ENCODE assay signal across 8 mouse cellular contexts in genomic region chr15:80054034-80054710, GRCm38 (mm10). TPM values are rescaled to one million over a fixed set of nuclear protein-coding genes. Genes with fewer than 3 reads are reported as not detected.
DNase-seq lines count a peak whose midpoint lies in the region; ATAC-seq lines count a peak whose summit lies in the region.

No protein-coding gene starts in this region.

- H3K9me3 ChIP-seq in hindbrain, embryonic 10.5 days, result no peaks in the 10 kb centered on the region
- no peaks in the 10 kb centered on the region for H3K9me3 ChIP-seq in hindbrain, embryonic 16.5 days (ENCODE audit: control insufficient read depth, low read length)
- no peaks in the 10 kb centered on the region for H3K9me3 ChIP-seq in embryonic facial prominence, embryonic 13.5 days
- no peaks in the 10 kb centered on the region for H3K9me3 ChIP-seq in midbrain, embryonic 15.5 days

- no peak overlapping the region for H3K4me2 ChIP-seq in hindbrain, embryonic 16.5 days (ENCODE audit: low read length)
- no peak overlapping the region for H3K4me2 ChIP-seq in embryonic facial prominence, embryonic 13.5 days
- no peak overlapping the region for H3K4me2 ChIP-seq in midbrain, embryonic 15.5 days

- no peak overlapping the region for H3K4me3 ChIP-seq in hindbrain, embryonic 10.5 days
- no peak overlapping the region for H3K4me3 ChIP-seq in hindbrain, embryonic 16.5 days (ENCODE audit: low read length)
- no peak overlapping the region for H3K4me3 ChIP-seq in embryonic facial prominence, embryonic 13.5 days
- no peak overlapping the region for H3K4me3 ChIP-seq in midbrain, embryonic 15.5 days

- peak overlapping the region; percentile 76 for H3K27ac ChIP-seq in hindbrain, embryonic 10.5 days
- no peak overlapping the region for H3K27ac ChIP-seq in hindbrain, embryonic 16.5 days (ENCODE audit: low read depth, low read length)
- no peak overlapping the region for H3K27ac ChIP-seq in embryonic facial prominence, embryonic 13.5 days
- no peak overlapping the region for H3K27ac ChIP-seq in midbrain, embryonic 15.5 days

- no peak overlapping the region for H3K9ac ChIP-seq in hindbrain, embryonic 16.5 days (ENCODE audit: low read depth, low read length)
- H3K9ac ChIP-seq in embryonic facial prominence, embryonic 13.5 days, result no peak overlapping the region
- H3K9ac ChIP-seq in midbrain, embryonic 15.5 days, result no peak overlapping the region

- DNase-seq in hindbrain, embryonic 10.5 days (ENCODE audit: low spot score), result no peak
- peak; percentile 72 for DNase-seq in heart, postnatal 25 days (ENCODE audit: low spot score)
- DNase-seq in cerebellum, adult 11 months, result no peak

- no peak for ATAC-seq in hindbrain, embryonic 16.5 days
- 0 out of 2 replicates have a peak, but pooled peaks have one; percentile 10 for ATAC-seq in embryonic facial prominence, embryonic 13.5 days (ENCODE audit: insufficient number of reproducible peaks, insufficient read depth, low FRiP score, low TSS enrichment, low read depth)
- peak; percentile 37; the same call in 1 of the 2 replicates for ATAC-seq in megakaryocyte progenitor cell, adult 5-6 weeks (replicated peaks; ENCODE audit: poor library complexity)
- no peak for ATAC-seq in midbrain, embryonic 15.5 days (replicated peaks)
- ATAC-seq in inflammation-experienced regulatory T-cells, adult 6 months, result no peak

- H3K36me3 ChIP-seq in hindbrain, embryonic 10.5 days, result no peaks in the 10 kb centered on the region
- no peaks in the 10 kb centered on the region for H3K36me3 ChIP-seq in hindbrain, embryonic 16.5 days (ENCODE audit: control insufficient read depth, insufficient read depth, low read length)
- no peaks in the 10 kb centered on the region for H3K36me3 ChIP-seq in embryonic facial prominence, embryonic 13.5 days
- no peaks in the 10 kb centered on the region for H3K36me3 ChIP-seq in midbrain, embryonic 15.5 days (replicated peaks)

- WGBS in hindbrain, embryonic 10.5 days, result 86% methylated on average over 7 of the region's 7 CpGs
- WGBS in hindbrain, embryonic 16.5 days, result 85% methylated on average over 7 of the region's 7 CpGs
- 76% methylated on average over 7 of the region's 7 CpGs for WGBS in embryonic facial prominence, embryonic 13.5 days
- WGBS in midbrain, embryonic 15.5 days, result 86% methylated on average over 6 of the region's 7 CpGs

- H3K4me1 ChIP-seq in hindbrain, embryonic 10.5 days (replicated peaks), result peaks cover 44% of the 10 kb centered on the region
- no peaks in the 10 kb centered on the region for H3K4me1 ChIP-seq in hindbrain, embryonic 16.5 days (ENCODE audit: control insufficient read depth, insufficient read depth, low read depth, low read length)
- peaks cover 16% of the 10 kb centered on the region; the same call in 1 of the 2 replicates for H3K4me1 ChIP-seq in embryonic facial prominence, embryonic 13.5 days
- no peaks in the 10 kb centered on the region for H3K4me1 ChIP-seq in midbrain, embryonic 15.5 days

- intact Hi-C loops in heart, postnatal 25 days (cut with DNase I), result no loop called here

- H3K27me3 ChIP-seq in hindbrain, embryonic 10.5 days (ENCODE audit: insufficient read depth, poor library complexity, severe bottlenecking), result no peaks in the 10 kb centered on the region
- no peaks in the 10 kb centered on the region for H3K27me3 ChIP-seq in hindbrain, embryonic 16.5 days (replicated peaks; ENCODE audit: control insufficient read depth, insufficient read depth, low read length)
- no peaks in the 10 kb centered on the region for H3K27me3 ChIP-seq in embryonic facial prominence, embryonic 13.5 days
- H3K27me3 ChIP-seq in midbrain, embryonic 15.5 days (replicated peaks), result no peaks in the 10 kb centered on the region

RNA-seq across cellular contexts. Expression of gene Syngr1, which starts 37.0 kb away (rescaled TPM):
- 7.6 and 7.7 TPM in 2 replicates for polyA plus RNA-seq in hindbrain, embryonic 10.5 days (2016; fragmentation: Nextera tagmentation; extraction: Ambion mirVana)
- polyA plus RNA-seq in hindbrain, embryonic 16.5 days (2015; fragmentation: Nextera tagmentation; extraction: Ambion mirVana), result 78.6 and 80.3 TPM in 2 replicates
- polyA plus RNA-seq in embryonic facial prominence, embryonic 13.5 days (2015; fragmentation: Nextera tagmentation; extraction: Ambion mirVana), result 7.0 and 8.7 TPM in 2 replicates
- 10 to 100 TPM; 77.5 to 92.2 TPM for total RNA-seq in heart, postnatal 25 days (2021)
- total RNA-seq in megakaryocyte progenitor cell, adult 5-6 weeks (2015), result 2.1 and 3.6 TPM in 2 replicates
- 1.5 and 1.8 TPM in 2 replicates for total RNA-seq in megakaryocyte progenitor cell, adult 5-6 weeks (2017)
- polyA plus RNA-seq in midbrain, embryonic 15.5 days (2015; fragmentation: Nextera tagmentation; extraction: Ambion mirVana), result 61.4 and 62.1 TPM in 2 replicates
- polyA plus RNA-seq in inflammation-experienced regulatory T-cells, adult 6 months (2017; shearing (Covaris generic)), result 1 to 10 TPM in 1 of 3 experiments, under 1 TPM in 1, not detected in 1; 0.77 to 1.7 TPM

RNA-seq across cellular contexts. Expression of gene Rpl3, which starts 37.5 kb away (rescaled TPM):
- 806 and 957 TPM in 2 replicates for polyA plus RNA-seq in hindbrain, embryonic 10.5 days (2016; fragmentation: Nextera tagmentation; extraction: Ambion mirVana)
- polyA plus RNA-seq in hindbrain, embryonic 16.5 days (2015; fragmentation: Nextera tagmentation; extraction: Ambion mirVana), result 523 and 556 TPM in 2 replicates
- 1,097 and 1,210 TPM in 2 replicates for polyA plus RNA-seq in embryonic facial prominence, embryonic 13.5 days (2015; fragmentation: Nextera tagmentation; extraction: Ambion mirVana)
- 100 to 1,000 TPM; 154 to 183 TPM for total RNA-seq in heart, postnatal 25 days (2021)
- 2,120 and 2,179 TPM in 2 replicates for total RNA-seq in megakaryocyte progenitor cell, adult 5-6 weeks (2015)
- total RNA-seq in megakaryocyte progenitor cell, adult 5-6 weeks (2017), result 3,037 and 3,138 TPM in 2 replicates
- 522 and 525 TPM in 2 replicates for polyA plus RNA-seq in midbrain, embryonic 15.5 days (2015; fragmentation: Nextera tagmentation; extraction: Ambion mirVana)
- 1,000 to 10,000 TPM; 2,844 to 4,969 (median 3,861) TPM for polyA plus RNA-seq in inflammation-experienced regulatory T-cells, adult 6 months (2017; shearing (Covaris generic))

RNA-seq across cellular contexts. Expression of gene Pdgfb, which starts 39.4 kb away (rescaled TPM):
- 1.6 and 1.8 TPM in 2 replicates for polyA plus RNA-seq in hindbrain, embryonic 10.5 days (2016; fragmentation: Nextera tagmentation; extraction: Ambion mirVana)
- 6.7 and 8.0 TPM in 2 replicates for polyA plus RNA-seq in hindbrain, embryonic 16.5 days (2015; fragmentation: Nextera tagmentation; extraction: Ambion mirVana)
- 2.2 and 2.9 TPM in 2 replicates for polyA plus RNA-seq in embryonic facial prominence, embryonic 13.5 days (2015; fragmentation: Nextera tagmentation; extraction: Ambion mirVana)
- 10 to 100 TPM; 24.5 to 33.8 TPM for total RNA-seq in heart, postnatal 25 days (2021)
- not detected in 2 replicates for total RNA-seq in megakaryocyte progenitor cell, adult 5-6 weeks (2015)
- 0.17 TPM in 1 of 2 replicates, not detected in the other for total RNA-seq in megakaryocyte progenitor cell, adult 5-6 weeks (2017)
- polyA plus RNA-seq in midbrain, embryonic 15.5 days (2015; fragmentation: Nextera tagmentation; extraction: Ambion mirVana), result 4.4 and 4.8 TPM in 2 replicates
- 1 to 10 TPM; 1.4 to 2.1 (median 2.1) TPM for polyA plus RNA-seq in inflammation-experienced regulatory T-cells, adult 6 months (2017; shearing (Covaris generic))

Comparison
In these comparisons a context has a peak if more than half of its experiments do, and no peak if none do; other contexts are left out.
1. ATAC-seq: peak in embryonic facial prominence, embryonic 13.5 days (single experiment) and megakaryocyte progenitor cell, adult 5-6 weeks (single experiment); none in hindbrain, embryonic 16.5 days (single experiment), midbrain, embryonic 15.5 days (single experiment) and inflammation-experienced regulatory T-cells, adult 6 months (single experiment).